Mouse (Mus musculus): ENCODE measurements at regions not wholly inside any gene's neighbourhood (a gene's known extent, or its start where the extent isn't known, plus 50 kb on each side); places are given as distances from the start of the nearest gene placed in this dataset.

DNA sequence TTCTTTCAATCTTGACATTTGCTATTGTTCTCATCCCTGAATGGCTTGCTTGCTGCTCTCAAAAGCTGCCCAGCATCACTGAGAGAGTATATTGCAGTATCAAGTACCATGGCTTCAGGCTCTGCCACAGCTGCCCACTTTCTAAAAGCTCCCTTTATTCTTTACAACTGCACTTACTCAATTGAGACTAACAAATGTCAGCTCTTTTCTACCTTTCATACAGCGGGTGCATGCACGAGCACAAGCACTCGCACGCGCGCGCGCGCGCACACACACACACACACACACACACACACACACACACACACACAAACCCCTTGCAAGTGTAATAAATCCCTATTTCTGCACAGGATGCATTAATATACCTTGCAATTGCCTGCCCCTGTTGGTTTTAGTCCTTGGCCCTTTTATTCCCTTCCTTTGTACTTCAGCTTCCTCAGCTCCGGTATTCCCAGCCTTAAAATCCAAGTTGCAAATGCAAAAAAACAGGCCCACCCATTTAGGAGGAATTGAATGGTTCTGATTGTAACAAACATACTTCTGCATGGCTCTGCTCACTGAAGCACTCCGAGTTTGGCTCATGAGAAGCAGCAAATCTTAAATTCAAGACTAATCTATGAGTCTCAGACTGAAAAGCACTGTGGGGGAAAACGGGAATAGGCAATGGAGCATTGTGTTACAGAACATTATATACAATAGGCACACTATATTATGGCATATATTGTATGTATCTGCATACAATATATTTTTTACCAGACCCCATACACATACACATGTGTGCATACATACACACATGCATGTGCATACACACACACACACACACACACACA lies 447.7 kb upstream of the Btbd3 start:
- H3K4me3 ChIP-seq (ENCODE audit: low read length) = peak overlapping the region; percentile 27
- 29% methylated on average over 13 of the region's 13 CpGs for WGBS
- H3K9ac ChIP-seq (ENCODE audit: low read depth, low read length) = peak overlapping the region; percentile 48
- H3K27me3 ChIP-seq (replicated peaks; ENCODE audit: control insufficient read depth, insufficient read depth, low read length) = no peaks in the 10 kb centered on the region
- no peaks in the 10 kb centered on the region for H3K36me3 ChIP-seq (ENCODE audit: control insufficient read depth, insufficient read depth, low read length)
- H3K4me1 ChIP-seq (ENCODE audit: control insufficient read depth, insufficient read depth, low read depth, low read length) = peaks cover 7% of the 10 kb centered on the region
- peak overlapping the region; percentile 51 for H3K27ac ChIP-seq (ENCODE audit: low read depth, low read length)
- H3K4me2 ChIP-seq (ENCODE audit: low read length) = peak overlapping the region; percentile 53
- peak; percentile 76 for ATAC-seq
- no peaks in the 10 kb centered on the region for H3K9me3 ChIP-seq (ENCODE audit: control insufficient read depth, low read length)

DNA sequence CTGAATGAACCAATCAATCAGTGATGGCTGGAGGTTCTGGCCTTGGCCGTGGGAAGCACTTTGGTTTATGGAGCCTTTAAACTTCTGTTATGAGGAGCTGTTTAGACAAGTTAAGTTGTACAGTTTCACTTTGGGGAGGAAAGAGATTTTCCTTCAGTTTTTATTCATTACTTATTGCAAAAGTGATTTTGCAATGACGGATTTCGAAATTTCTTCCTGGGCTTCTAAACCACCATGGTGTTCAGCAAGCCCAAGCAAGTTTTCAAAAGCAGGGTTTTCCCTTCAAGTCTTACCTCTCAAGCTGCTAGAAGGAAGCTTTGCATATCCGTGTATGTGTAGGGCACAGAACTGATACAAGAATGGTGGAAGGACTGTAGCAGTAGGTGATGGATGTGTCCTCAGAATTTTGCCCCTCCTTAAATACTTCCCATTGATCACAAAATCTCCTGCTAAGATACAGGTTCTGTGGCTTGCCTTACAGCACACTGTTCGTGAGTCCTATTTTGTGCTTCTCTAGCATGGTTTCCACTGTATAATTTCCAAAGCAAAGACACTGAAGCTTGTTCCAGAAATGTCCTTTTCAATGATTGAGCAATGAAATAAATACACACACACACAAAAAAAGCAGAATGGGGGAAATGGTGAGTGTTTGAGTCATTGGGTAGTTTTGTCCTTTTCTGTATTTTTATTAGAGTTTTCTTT lies 448.6 kb upstream of the Btbd3 start:
- 61% methylated on average over 5 of the region's 5 CpGs for WGBS

DNA sequence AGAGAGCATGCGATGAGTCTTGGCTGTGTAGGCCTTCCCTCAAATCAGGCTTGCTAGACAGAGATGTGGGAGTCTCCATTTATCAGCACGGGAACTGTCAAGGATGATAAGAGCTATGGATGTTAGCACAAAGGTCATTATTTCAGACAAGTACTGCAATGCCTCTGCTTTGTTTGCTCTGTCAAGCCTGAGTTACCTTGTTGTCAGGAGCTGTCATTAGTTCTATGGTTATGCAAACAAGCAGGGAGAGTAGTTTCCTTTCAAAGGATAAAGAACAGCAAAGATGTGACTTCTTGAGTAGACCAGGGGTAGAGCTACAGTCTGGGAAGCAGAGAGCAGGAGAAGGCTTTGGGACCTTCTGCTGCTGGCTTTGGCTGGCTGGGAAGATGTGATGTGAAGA lies 461.5 kb upstream of the Btbd3 start:
- no peak overlapping the region for H3K4me3 ChIP-seq (ENCODE audit: low read length)
- ATAC-seq = no peak
- H3K27ac ChIP-seq (ENCODE audit: low read depth, low read length) = no peak overlapping the region
- H3K4me2 ChIP-seq (ENCODE audit: low read length) = no peak overlapping the region
- no peaks in the 10 kb centered on the region for H3K27me3 ChIP-seq (replicated peaks; ENCODE audit: control insufficient read depth, insufficient read depth, low read length)
- no peaks in the 10 kb centered on the region for H3K36me3 ChIP-seq (ENCODE audit: control insufficient read depth, insufficient read depth, low read length)
- H3K4me1 ChIP-seq (ENCODE audit: control insufficient read depth, insufficient read depth, low read depth, low read length) = no peaks in the 10 kb centered on the region
- no peaks in the 10 kb centered on the region for H3K9me3 ChIP-seq (ENCODE audit: control insufficient read depth, low read length)
- H3K9ac ChIP-seq (ENCODE audit: low read depth, low read length) = no peak overlapping the region
- 29% methylated on average over 2 of the region's 2 CpGs for WGBS

More for the DNA sequence above, 448.6 kb upstream of the Btbd3 start:
- H3K4me1 ChIP-seq (ENCODE audit: control insufficient read depth, insufficient read depth, low read depth, low read length) = peaks cover 7% of the 10 kb centered on the region
- ATAC-seq = no peak
- no peak overlapping the region for H3K4me2 ChIP-seq (ENCODE audit: low read length)
- no peaks in the 10 kb centered on the region for H3K9me3 ChIP-seq (ENCODE audit: control insufficient read depth, low read length)
- H3K27ac ChIP-seq (ENCODE audit: low read depth, low read length) = no peak overlapping the region
- no peak overlapping the region for H3K4me3 ChIP-seq (ENCODE audit: low read length)
- no peaks in the 10 kb centered on the region for H3K27me3 ChIP-seq (replicated peaks; ENCODE audit: control insufficient read depth, insufficient read depth, low read length)
- H3K36me3 ChIP-seq (ENCODE audit: control insufficient read depth, insufficient read depth, low read length) = no peaks in the 10 kb centered on the region
- no peak overlapping the region for H3K9ac ChIP-seq (ENCODE audit: low read depth, low read length)

DNA sequence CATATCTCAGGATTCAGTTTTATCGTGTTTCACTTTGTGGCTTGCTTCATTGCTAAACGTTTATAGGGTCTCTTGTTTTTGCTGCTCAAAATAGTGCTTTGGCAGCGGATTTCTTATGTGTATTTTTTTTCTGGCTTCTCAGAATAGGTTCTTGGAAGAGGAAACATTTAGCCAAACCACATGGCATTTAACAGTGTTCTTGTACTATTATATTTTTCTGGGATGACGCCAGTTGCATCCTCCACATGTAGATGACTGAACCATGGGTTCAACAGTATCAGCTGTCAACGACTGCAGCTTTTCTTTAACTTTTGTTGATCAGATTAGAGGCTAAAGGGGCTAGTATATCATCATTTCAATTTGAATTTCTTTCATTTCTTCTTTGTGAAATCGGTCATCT lies 472.3 kb upstream of the Btbd3 start:
- WGBS = 89% methylated on average over 6 of the region's 6 CpGs
- Histone ChIP-seq H3K27ac (ENCODE audit: low read depth, low read length) (no peak overlapping the region), H3K9ac (ENCODE audit: low read depth, low read length) (no peak overlapping the region), H3K4me1 (ENCODE audit: control insufficient read depth, insufficient read depth, low read depth, low read length) (no peaks in the 10 kb centered on the region), H3K9me3 (ENCODE audit: control insufficient read depth, low read length) (no peaks in the 10 kb centered on the region), H3K4me2 (ENCODE audit: low read length) (no peak overlapping the region), H3K27me3 (replicated peaks; ENCODE audit: control insufficient read depth, insufficient read depth, low read length) (no peaks in the 10 kb centered on the region), H3K4me3 (ENCODE audit: low read length) (no peak overlapping the region), H3K36me3 (ENCODE audit: control insufficient read depth, insufficient read depth, low read length) (no peaks in the 10 kb centered on the region)
- no peak for ATAC-seq

DNA sequence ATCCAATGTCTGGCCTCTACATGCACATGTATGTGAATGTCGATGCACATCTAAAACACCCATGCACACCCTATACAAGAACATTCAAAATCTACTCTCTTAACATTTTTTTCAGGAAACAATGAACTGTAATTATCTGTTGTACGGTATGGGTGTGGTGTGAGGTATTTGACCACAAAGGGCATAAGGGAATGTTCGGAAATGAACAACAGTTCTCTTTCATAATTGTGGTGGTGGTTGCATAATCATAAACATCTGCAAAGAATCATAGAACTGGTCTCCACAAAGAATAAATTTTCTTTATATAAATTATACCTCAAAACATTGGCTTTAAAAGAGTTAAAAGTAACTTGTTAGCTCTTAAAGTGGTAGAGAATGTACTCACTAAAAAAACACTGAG lies 478.9 kb upstream of the Btbd3 start:
- no peak overlapping the region for H3K4me3 ChIP-seq (ENCODE audit: low read length)
- no peaks in the 10 kb centered on the region for H3K9me3 ChIP-seq (ENCODE audit: control insufficient read depth, low read length)
- no peaks in the 10 kb centered on the region for H3K4me1 ChIP-seq (ENCODE audit: control insufficient read depth, insufficient read depth, low read depth, low read length)
- no peak for ATAC-seq
- no peak overlapping the region for H3K9ac ChIP-seq (ENCODE audit: low read depth, low read length)
- no peak overlapping the region for H3K27ac ChIP-seq (ENCODE audit: low read depth, low read length)
- WGBS = 93% methylated on average over 3 of the region's 3 CpGs
- H3K27me3 ChIP-seq (replicated peaks; ENCODE audit: control insufficient read depth, insufficient read depth, low read length) = no peaks in the 10 kb centered on the region
- no peak overlapping the region for H3K4me2 ChIP-seq (ENCODE audit: low read length)
- no peaks in the 10 kb centered on the region for H3K36me3 ChIP-seq (ENCODE audit: control insufficient read depth, insufficient read depth, low read length)

DNA sequence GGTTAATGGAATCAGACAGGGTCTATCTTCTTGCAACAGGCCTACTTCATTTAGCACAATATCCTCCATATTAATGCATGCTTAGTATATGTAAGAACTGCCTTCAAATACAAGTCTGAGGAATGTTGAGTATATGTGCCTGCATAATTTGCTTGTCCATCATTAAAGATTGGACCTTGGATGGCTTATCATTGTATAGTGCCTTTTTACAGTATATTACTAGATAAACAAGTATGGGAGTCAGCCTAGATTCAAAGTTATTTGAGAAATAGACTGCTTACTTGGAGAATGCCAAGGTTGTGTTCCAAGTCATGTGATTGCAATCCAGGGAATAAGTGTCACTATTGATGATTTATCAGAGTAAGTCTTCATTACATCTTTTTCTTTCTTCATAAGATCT lies 491.6 kb upstream of the Btbd3 start:
- H3K36me3 ChIP-seq (ENCODE audit: control insufficient read depth, insufficient read depth, low read length) = no peaks in the 10 kb centered on the region
- no peak for ATAC-seq

DNA sequence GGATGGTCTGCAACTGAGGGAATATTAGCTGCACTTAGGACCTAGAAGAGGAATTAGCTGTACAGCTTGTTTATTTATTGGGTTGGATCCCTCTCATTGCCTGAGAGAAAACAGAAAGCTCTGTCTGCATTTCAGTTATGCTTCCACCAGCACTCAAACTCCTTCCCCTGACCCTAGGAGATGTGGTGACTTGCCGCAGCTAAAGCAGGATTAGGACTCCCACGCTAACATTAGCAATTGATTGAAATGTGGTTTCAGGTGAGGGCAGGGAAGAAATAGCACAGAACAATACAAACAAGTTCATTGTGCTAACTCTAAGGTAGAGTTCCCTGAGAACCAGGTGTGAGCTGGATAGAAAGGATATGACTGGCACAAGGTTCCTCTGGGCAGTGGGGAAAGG lies 496.9 kb upstream of the Btbd3 start:
- no peaks in the 10 kb centered on the region for H3K36me3 ChIP-seq (ENCODE audit: control insufficient read depth, insufficient read depth, low read length)
- no peaks in the 10 kb centered on the region for H3K27me3 ChIP-seq (replicated peaks; ENCODE audit: control insufficient read depth, insufficient read depth, low read length)
- H3K9ac ChIP-seq (ENCODE audit: low read depth, low read length) = no peak overlapping the region
- WGBS = 83% methylated on average over 2 of the region's 2 CpGs
- H3K4me3 ChIP-seq (ENCODE audit: low read length) = no peak overlapping the region
- no peak overlapping the region for H3K4me2 ChIP-seq (ENCODE audit: low read length)
- peaks cover 4% of the 10 kb centered on the region for H3K4me1 ChIP-seq (ENCODE audit: control insufficient read depth, insufficient read depth, low read depth, low read length)
- no peak for ATAC-seq
- no peaks in the 10 kb centered on the region for H3K9me3 ChIP-seq (ENCODE audit: control insufficient read depth, low read length)
- no peak overlapping the region for H3K27ac ChIP-seq (ENCODE audit: low read depth, low read length)

More for the DNA sequence above, 491.6 kb upstream of the Btbd3 start:
- H3K9ac ChIP-seq (ENCODE audit: low read depth, low read length) = no peak overlapping the region
- no peaks in the 10 kb centered on the region for H3K27me3 ChIP-seq (replicated peaks; ENCODE audit: control insufficient read depth, insufficient read depth, low read length)
- H3K4me2 ChIP-seq (ENCODE audit: low read length) = no peak overlapping the region
- no peaks in the 10 kb centered on the region for H3K9me3 ChIP-seq (ENCODE audit: control insufficient read depth, low read length)
- no peaks in the 10 kb centered on the region for H3K4me1 ChIP-seq (ENCODE audit: control insufficient read depth, insufficient read depth, low read depth, low read length)
- no peak overlapping the region for H3K4me3 ChIP-seq (ENCODE audit: low read length)
- H3K27ac ChIP-seq (ENCODE audit: low read depth, low read length) = no peak overlapping the region

DNA sequence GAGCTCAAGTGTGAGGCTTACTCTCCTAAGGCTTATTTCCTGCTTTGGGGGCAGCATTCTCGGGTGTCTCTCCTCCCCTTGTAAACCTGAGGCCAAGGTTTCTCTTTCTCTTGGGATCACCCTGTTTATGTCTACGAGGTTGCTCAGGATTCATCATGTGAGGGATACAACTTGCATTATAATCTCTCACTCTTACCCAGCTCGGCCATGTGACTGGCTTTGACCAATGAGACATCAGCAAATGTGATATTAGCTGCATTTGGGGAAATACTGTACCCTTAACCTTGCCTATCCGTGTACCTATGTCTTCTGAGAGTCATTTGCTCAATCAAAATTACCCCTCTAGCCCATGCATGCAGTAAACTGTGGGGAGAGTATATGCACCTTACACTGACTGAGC lies 498.0 kb upstream of the Btbd3 start:
- Histone ChIP-seq H3K27ac (ENCODE audit: low read depth, low read length) (no peak overlapping the region), H3K9me3 (ENCODE audit: control insufficient read depth, low read length) (no peaks in the 10 kb centered on the region), H3K36me3 (ENCODE audit: control insufficient read depth, insufficient read depth, low read length) (no peaks in the 10 kb centered on the region), H3K4me3 (ENCODE audit: low read length) (no peak overlapping the region), H3K9ac (ENCODE audit: low read depth, low read length) (no peak overlapping the region), H3K4me1 (ENCODE audit: control insufficient read depth, insufficient read depth, low read depth, low read length) (peaks cover 4% of the 10 kb centered on the region), H3K4me2 (ENCODE audit: low read length) (no peak overlapping the region), H3K27me3 (replicated peaks; ENCODE audit: control insufficient read depth, insufficient read depth, low read length) (no peaks in the 10 kb centered on the region)
- WGBS = 78% methylated on average over 4 of the region's 4 CpGs
- no peak for ATAC-seq
